In the genomic region with DNA sequence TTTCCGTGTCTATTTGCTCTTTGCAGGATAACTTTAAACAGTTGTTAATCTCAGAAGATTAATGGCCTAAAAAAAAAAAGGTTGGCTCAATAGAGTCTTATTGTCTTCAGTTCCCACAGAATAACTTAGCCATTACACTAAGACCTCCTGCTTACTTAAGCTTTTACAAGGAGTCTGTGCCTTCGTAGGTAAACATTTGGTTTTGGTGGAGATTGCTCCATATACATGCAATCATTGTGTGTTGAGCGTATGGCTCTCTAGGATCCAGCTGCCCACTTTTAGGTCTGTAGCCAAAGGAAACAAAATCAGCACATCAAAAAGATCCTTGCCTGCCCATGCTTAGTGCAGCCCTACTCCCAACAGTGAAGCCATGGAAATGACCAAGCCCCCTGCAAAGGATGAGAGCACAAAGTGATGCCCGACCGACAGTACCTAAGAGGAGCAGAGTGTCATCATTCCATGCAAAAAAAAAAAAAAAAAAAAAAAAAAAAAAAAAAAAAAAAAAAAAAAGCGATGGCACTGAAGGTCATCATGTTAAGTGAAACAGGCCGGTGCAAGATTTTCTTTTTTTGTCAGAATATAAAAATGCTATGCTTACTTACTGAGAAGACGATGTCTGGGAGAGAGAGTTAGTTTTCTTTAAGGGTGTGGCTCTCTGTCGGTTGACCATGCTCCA, we compare ENCODE assay signal across 27 mouse cellular contexts.
"Had no signal": no experiment of that assay in that cellular context is flagged by ENCODE, and none has a peak within 500 bp of the region (broad histone marks: within the 10 kb centered on the region; RNA-seq: fewer than 3 reads in every experiment).

No protein-coding gene starts in this region.

- H3K4me3 ChIP-seq: gastrocnemius, adult 2 months; heart, adult 2 months; heart, embryonic 13.5 days; heart, embryonic 15.5 days; hindbrain, embryonic 13.5 days; hindbrain, embryonic 15.5 days; kidney, embryonic 15.5 days; limb, embryonic 10.5 days; limb, embryonic 12.5 days had no signal

- H3K27me3 ChIP-seq: heart, embryonic 13.5 days; heart, embryonic 15.5 days; hindbrain, embryonic 13.5 days; hindbrain, embryonic 15.5 days; kidney, embryonic 15.5 days; limb, embryonic 12.5 days had no signal

- H3K9ac ChIP-seq: heart, embryonic 13.5 days; heart, embryonic 15.5 days; hindbrain, embryonic 13.5 days; hindbrain, embryonic 15.5 days; kidney, embryonic 15.5 days; limb, embryonic 12.5 days had no signal

- H3K27ac ChIP-seq: gastrocnemius, adult 2 months; heart, adult 2 months; heart, embryonic 13.5 days; heart, embryonic 15.5 days; hindbrain, embryonic 13.5 days; hindbrain, embryonic 15.5 days; hindbrain, postnatal 0 days; kidney, embryonic 15.5 days; kidney, postnatal 0 days; limb, embryonic 10.5 days; limb, embryonic 12.5 days had no signal

- DNase-seq: gastrocnemius, adult 2 months; gastrocnemius, postnatal 10 days; gastrocnemius, postnatal 25 days; heart, adult 11 months; heart, adult 2 months; heart, postnatal 14 days; heart, postnatal 36 days; kidney, adult 11 months; kidney, adult 2 months; kidney, adult 9 months; kidney, postnatal 14 days; kidney, postnatal 36 days; layer of hippocampus, adult 9-11 months; layer of hippocampus, postnatal 36 days; liver had no signal

- H3K4me1 ChIP-seq: heart, embryonic 13.5 days; heart, embryonic 15.5 days; hindbrain, embryonic 13.5 days; hindbrain, embryonic 15.5 days; kidney, embryonic 15.5 days; limb, embryonic 10.5 days; limb, embryonic 12.5 days had no signal

- H3K4me2 ChIP-seq: heart, embryonic 11.5 days; heart, embryonic 13.5 days; heart, embryonic 15.5 days; hindbrain, embryonic 13.5 days; hindbrain, embryonic 15.5 days; kidney, embryonic 15.5 days; limb, embryonic 12.5 days; liver, embryonic 11.5 days had no signal

- H3K9me3 ChIP-seq: heart, embryonic 13.5 days; heart, embryonic 15.5 days; hindbrain, embryonic 13.5 days; hindbrain, embryonic 15.5 days; kidney, embryonic 15.5 days; limb, embryonic 10.5 days; limb, embryonic 12.5 days had no signal

- H3K36me3 ChIP-seq: heart, embryonic 13.5 days; heart, embryonic 15.5 days; hindbrain, embryonic 13.5 days; hindbrain, embryonic 15.5 days; kidney, embryonic 15.5 days; limb, embryonic 10.5 days; limb, embryonic 12.5 days had no signal

- ATAC-seq: hindbrain, postnatal 0 days; intestine, embryonic 16.5 days had no signal
